Mouse (Mus musculus) limb, embryonic 12.5 days (tissue): ENCODE results near the gene She. TPM values are rescaled to one million over a fixed set of nuclear protein-coding genes. Genes with fewer than 3 reads are reported as not detected.

Experiments used
- ATAC-seq: fragments of 200-750 bp; cut with Nextera tagmentation; 2 replicates; pipeline ENCODE4 v1.8.0; 2017; ENCODE audit warnings: low read depth, moderate TSS enrichment; ENCODE audit not compliant: insufficient number of reproducible peaks, insufficient read depth, low FRiP score, low TSS enrichment
- H3K27ac ChIP-seq: fragments of 300-500 bp; sonication (generic); 2 replicates; pipeline ENCODE4 v1.5.1; 2016; ENCODE audit warnings: mild to moderate bottlenecking, moderate library complexity
- H3K27me3 ChIP-seq: fragments of 300-500 bp; sonication (generic); 2 replicates; pipeline ENCODE4 v1.6.1; 2016; ENCODE audit warnings: mild to moderate bottlenecking, moderate library complexity
- H3K36me3 ChIP-seq: fragments of 300-500 bp; sonication (generic); 2 replicates; pipeline ENCODE4 v1.6.1; 2016; ENCODE audit warnings: mild to moderate bottlenecking, moderate library complexity
- H3K4me1 ChIP-seq: fragments of 300-500 bp; sonication (generic); replicated peaks from 2 replicates; pipeline ENCODE4 v1.6.1; 2016
- H3K4me2 ChIP-seq: fragments of 300-500 bp; sonication (generic); 2 replicates; pipeline ENCODE4 v1.6.1; 2016; ENCODE audit warnings: mild to moderate bottlenecking, moderate library complexity
- H3K4me3 ChIP-seq: fragments of 300-500 bp; sonication (generic); replicated peaks from 2 replicates; pipeline ENCODE4 v1.5.1; 2016; ENCODE audit warnings: mild to moderate bottlenecking
- H3K9ac ChIP-seq: fragments of 300-500 bp; sonication (generic); replicated peaks from 2 replicates; pipeline ENCODE4 v1.6.1; 2016; ENCODE audit warnings: mild to moderate bottlenecking, moderate library complexity
- H3K9me3 ChIP-seq: fragments of 300-500 bp; sonication (generic); 2 replicates; pipeline ENCODE4 v1.6.1; 2016; ENCODE audit warnings: mild to moderate bottlenecking, moderate library complexity
- WGBS: fragments of 180-500 bp; shearing (Covaris S2); methylation state at CpG from one replicate; pipeline ENCODE4 v1.1.7; 2016; 5-methylcytosine and 5-hydroxymethylcytosine counted together
- polyA plus RNA-seq: library from polyadenylated mRNA; unstranded; fragments of >200 nt; fragmentation: Nextera tagmentation; extraction: Ambion mirVana; gene quantifications from 2 replicates; pipeline ENCODE4 v1.2.1, GENCODE M21; 2016

She gene
- polyA plus RNA-seq, 1 experiment from 2014 or later, result 3.5 TPM

DNA sequence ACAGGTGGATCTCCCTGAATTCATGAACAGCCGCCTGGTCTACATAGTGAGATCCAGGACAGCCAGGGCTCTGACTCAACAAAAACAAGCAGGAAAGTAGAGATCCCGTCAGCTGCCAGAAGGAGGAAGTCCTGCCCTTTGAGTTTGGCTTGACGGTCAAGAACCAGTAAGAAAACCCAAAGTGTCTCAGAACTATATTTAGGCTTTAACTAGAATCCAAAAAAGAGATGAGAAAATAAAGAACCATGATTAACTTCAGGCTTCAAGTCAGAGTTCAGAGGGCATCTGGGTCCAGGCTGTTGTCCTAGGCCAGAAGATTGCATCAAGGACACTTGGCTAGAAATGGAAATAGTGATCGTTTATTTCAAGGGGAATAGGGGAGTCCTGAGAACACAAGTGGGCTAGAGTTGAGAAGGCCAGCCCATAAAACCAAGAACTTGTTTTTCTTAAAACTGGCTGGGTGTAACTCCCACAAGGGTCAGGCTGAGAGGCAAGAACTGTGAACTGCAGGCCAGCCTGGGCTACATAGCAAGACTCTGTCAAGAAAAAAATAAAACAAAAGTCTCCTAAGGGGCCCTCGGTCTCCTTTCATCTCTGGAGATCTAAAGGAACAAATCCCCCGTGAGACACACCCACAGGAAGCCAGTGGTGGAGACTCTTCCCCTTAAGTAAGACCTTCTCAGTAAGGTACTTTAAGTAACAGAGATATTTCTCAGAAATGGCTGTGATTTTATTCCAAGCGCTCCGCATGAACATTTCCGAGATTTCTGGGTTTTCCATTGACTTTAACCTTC is 32.7 kb downstream of the She start:
- no peaks in the 10 kb centered on the region for H3K27me3 ChIP-seq
- H3K4me3 ChIP-seq, result no peak overlapping the region
- H3K9me3 ChIP-seq, result no peaks in the 10 kb centered on the region
- no peak overlapping the region for H3K9ac ChIP-seq
- no peaks in the 10 kb centered on the region for H3K36me3 ChIP-seq
- 77% methylated on average over 9 of the region's 9 CpGs for WGBS
- peaks cover 26% of the 10 kb centered on the region for H3K4me1 ChIP-seq
- no peak overlapping the region for H3K4me2 ChIP-seq
- no peak overlapping the region for H3K27ac ChIP-seq
- ATAC-seq, result no peak

DNA sequence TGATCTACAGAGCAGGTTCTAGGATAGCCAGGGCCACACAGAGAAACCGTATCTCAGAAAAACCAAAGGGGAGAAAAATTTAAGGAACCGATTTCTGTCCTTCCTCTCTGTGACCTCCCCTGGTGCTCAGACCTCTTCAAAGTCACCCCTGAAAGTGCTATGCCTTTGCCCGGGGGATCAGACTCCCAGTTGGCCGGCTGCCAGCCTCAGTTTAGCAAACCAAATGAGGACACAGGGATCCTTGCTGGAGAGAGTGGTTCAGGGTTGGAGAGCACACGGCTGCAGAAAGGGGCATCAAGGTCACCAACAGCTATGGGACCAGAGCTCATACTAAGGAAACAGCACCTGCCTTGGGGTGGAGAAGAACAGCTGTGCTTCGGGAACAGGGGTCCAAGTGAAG is 33.9 kb downstream of the She start:
- H3K27me3 ChIP-seq, result no peaks in the 10 kb centered on the region
- WGBS, result 68% methylated on average over 6 of the region's 6 CpGs
- no peak overlapping the region for H3K4me3 ChIP-seq
- no peak overlapping the region for H3K9ac ChIP-seq
- H3K4me2 ChIP-seq, result no peak overlapping the region
- H3K4me1 ChIP-seq, result peaks cover 32% of the 10 kb centered on the region
- no peaks in the 10 kb centered on the region for H3K9me3 ChIP-seq
- ATAC-seq, result no peak
- H3K27ac ChIP-seq, result no peak overlapping the region
- no peaks in the 10 kb centered on the region for H3K36me3 ChIP-seq

DNA sequence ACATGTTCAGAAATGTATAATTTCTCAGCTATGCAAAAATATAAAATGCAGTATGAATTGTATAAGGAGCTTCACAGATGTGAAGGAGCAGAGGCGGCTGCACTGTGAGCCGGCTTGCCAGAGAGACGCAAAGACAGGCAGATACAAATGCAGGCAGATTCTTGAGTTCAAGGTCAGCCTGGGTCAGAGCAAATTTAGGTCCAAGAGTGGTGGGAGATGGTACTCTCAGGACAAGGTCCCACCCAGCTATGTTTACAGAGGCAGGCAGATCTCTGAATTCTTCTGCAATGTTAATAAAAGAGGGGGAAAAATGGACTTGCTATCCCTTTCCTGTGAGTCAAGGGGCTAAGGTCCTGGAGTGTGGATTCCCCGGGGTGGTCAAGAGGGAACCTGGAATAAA is 34.6 kb downstream of the She start:
- no peak for ATAC-seq
- Histone ChIP-seq H3K4me3 (no peak overlapping the region), H3K9me3 (no peaks in the 10 kb centered on the region), H3K36me3 (no peaks in the 10 kb centered on the region), H3K27ac (no peak overlapping the region), H3K4me1 (peaks cover 38% of the 10 kb centered on the region), H3K4me2 (no peak overlapping the region), H3K27me3 (no peaks in the 10 kb centered on the region), H3K9ac (no peak overlapping the region)
- WGBS, result 83% methylated on average over 4 of the region's 4 CpGs

DNA sequence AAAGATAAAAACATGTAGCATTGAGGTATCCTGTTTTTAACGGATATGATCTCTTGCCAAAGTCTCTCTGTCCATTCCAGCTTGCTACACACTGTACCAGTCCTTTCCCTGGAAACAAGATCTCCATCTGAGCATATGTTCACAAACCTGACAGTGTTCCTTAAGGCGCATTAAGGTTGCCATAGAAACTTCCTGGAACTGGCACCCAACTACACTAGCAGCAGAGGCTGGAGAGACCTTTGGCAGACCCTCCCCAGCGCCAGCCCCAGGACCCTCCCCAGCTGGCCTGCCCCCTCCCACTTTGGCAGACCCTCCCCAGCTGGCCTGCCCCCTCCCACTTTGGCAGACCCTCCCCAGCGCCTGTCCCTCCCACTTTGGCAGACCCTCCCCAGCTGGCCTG is 36.5 kb downstream of the She start:
- H3K4me3 ChIP-seq, result no peak overlapping the region
- H3K27ac ChIP-seq, result no peak overlapping the region

DNA sequence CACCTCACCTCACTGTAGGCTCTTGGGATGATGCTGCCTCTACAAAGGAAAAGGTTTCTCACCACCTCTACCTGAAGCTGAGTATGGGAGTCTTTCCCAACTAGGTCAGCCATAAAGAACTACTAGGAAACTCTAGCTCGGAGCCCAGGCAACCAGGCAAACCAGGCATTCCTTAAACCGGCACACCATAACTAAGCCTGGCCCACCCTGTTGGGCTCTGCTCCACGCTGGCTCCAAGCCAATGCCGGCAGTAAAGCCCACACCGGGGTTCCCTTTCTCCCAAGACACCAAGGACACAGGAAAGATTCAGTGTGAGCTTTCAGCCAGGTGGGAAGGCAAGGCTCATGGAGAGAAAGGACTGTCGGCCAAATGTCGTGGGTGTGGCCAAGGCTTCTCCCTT is 37.2 kb downstream of the She start:
- no peak for ATAC-seq
- WGBS, result 12% methylated on average over 7 of the region's 7 CpGs

More for the DNA sequence above, 36.5 kb downstream of the She start:
- WGBS, result 65% methylated on average over 4 of the region's 4 CpGs
- peaks cover 35% of the 10 kb centered on the region for H3K4me1 ChIP-seq
- H3K36me3 ChIP-seq, result no peaks in the 10 kb centered on the region
- ATAC-seq, result no peak
- H3K27me3 ChIP-seq, result no peaks in the 10 kb centered on the region
- no peak overlapping the region for H3K9ac ChIP-seq
- no peaks in the 10 kb centered on the region for H3K9me3 ChIP-seq
- H3K4me2 ChIP-seq, result no peak overlapping the region

DNA sequence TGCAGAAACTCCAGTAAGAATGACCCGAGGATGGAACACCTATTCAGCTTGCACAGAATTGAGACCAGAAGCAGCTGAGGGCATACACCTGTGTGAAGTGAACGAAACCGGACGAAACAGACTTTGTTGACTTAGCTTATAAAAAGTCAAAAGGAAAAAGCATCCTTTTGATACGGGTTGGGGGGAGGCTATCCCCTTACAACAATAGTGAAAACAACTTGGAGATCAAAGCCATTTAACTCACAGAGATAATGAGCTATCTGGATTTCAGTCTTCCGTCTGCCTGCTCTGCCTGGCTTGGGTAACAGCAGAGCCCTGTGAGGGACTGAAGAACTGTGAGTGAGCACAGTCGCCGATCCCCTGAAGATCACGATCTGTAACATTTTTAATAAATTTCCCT is 37.8 kb downstream of the She start:
- no peaks in the 10 kb centered on the region for H3K36me3 ChIP-seq
- H3K4me3 ChIP-seq, result no peak overlapping the region
- H3K27ac ChIP-seq, result 0 out of 2 replicates have a peak overlapping the region, but pooled peaks have one; percentile 2
- H3K27me3 ChIP-seq, result no peaks in the 10 kb centered on the region
- peaks cover 35% of the 10 kb centered on the region for H3K4me1 ChIP-seq
- no peak overlapping the region for H3K9ac ChIP-seq
- H3K9me3 ChIP-seq, result peaks cover 5% of the 10 kb centered on the region; the same call in 1 of the 2 replicates
- 54% methylated on average over 9 of the region's 9 CpGs for WGBS
- no peak for ATAC-seq
- H3K4me2 ChIP-seq, result no peak overlapping the region

More for the DNA sequence above, 37.2 kb downstream of the She start:
- Histone ChIP-seq H3K27me3 (no peaks in the 10 kb centered on the region), H3K4me2 (no peak overlapping the region), H3K36me3 (no peaks in the 10 kb centered on the region), H3K27ac (peak overlapping the region; percentile 2; the same call in 1 of the 2 replicates), H3K4me1 (peaks cover 35% of the 10 kb centered on the region), H3K4me3 (no peak overlapping the region), H3K9me3 (peaks cover 5% of the 10 kb centered on the region; the same call in 1 of the 2 replicates), H3K9ac (no peak overlapping the region)

DNA sequence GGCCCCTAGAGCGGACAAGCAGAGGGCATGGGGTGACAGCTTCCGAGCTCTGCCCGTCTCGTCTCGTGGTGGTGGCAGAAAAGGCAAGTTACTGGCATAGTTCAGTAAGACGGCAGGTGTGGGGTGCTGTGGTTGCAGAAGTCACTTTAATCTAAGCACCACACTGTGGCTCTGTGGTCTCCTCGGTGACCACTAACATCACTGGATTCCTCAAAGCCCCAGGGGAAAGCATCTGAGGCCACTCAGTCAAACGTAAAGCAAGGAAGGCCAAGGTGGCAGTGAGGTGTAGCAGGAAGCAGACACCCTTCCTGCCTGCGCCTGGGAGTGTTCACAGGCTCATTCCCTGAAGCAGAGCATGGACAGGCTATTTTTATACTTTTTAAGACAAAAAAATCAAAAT is 38.4 kb downstream of the She start:
- H3K9ac ChIP-seq, result no peak overlapping the region
- 57% methylated on average over 9 of the region's 9 CpGs for WGBS

DNA sequence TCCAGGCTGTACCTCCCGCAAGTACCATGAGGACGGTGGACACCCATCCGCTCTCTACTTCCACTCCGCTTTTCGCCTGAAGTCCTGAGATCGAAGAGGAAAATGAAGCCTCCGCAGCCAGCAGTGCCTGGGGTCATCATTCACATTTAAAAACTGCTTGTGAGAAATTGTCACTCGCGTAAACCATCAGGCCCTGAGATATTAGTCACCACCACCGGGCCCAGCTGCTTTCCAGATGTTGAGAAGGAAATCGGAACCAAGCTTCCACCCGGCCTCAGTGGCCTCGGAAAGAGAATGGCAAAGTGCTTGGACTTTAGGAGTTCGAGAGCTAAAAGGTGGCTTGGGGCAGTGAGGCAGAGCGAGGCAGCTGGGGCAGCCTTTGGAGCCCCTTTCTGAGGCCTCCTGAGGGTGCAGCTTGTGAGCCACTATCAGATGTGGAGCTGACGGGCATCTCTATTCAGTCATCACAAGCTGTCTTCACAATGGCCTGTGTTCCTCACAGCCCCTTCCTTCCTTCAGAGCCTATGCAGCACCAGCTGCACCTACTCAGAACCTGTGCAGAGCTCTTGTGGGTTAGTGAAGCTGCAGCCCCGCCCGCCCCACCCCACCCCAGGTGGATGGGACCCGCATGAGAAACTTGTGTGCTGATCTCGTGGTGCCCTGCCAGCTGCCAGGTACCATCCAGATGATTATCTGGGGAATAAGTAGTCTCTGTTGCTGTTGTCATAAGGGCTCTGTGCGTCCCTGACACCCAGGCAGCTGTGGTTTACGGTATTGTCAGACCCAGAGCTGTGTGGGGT is 39.5 kb downstream of the She start:
- WGBS, result 50% methylated on average over 22 of the region's 22 CpGs
- no peak overlapping the region for H3K9ac ChIP-seq

More for the DNA sequence above, 38.4 kb downstream of the She start:
- Histone ChIP-seq H3K36me3 (no peaks in the 10 kb centered on the region), H3K27ac (no peak overlapping the region), H3K4me2 (no peak overlapping the region), H3K9me3 (peaks cover 5% of the 10 kb centered on the region; the same call in 1 of the 2 replicates), H3K27me3 (no peaks in the 10 kb centered on the region), H3K4me3 (no peak overlapping the region), H3K4me1 (peaks cover 35% of the 10 kb centered on the region)
- ATAC-seq, result no peak

DNA sequence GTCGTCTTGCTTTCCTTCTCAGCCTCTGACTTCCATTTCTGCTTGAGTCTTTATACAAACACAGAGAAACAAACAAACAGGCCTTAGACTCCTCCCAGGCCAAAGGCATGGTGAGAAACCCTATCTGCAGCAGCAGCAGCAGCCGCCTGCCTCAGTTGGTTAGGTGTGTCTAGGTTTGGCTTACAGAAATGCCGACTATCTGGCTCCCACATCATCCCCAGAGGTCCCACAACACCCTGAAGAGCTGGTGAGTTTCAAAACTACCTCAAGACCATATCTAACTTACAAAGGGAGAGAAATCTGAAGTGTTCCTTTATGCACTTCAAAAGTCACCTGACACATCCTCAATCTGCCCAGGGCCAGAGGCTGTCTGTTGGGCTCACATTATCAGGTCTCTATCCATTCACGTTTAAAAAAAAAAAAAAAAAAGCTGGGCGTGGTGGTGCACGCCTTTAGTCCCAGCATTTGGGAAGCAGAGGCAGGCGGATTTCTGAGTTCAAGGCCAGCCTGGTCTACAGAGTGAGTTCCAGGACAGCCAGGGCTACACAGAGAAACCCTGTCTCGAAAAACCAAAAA is 40.3 kb downstream of the She start:
- no peaks in the 10 kb centered on the region for H3K36me3 ChIP-seq
- ATAC-seq, result no peak
- no peak overlapping the region for H3K9ac ChIP-seq
- H3K4me3 ChIP-seq, result no peak overlapping the region
- no peak overlapping the region for H3K27ac ChIP-seq
- H3K27me3 ChIP-seq, result no peaks in the 10 kb centered on the region
- peaks cover 5% of the 10 kb centered on the region; the same call in 1 of the 2 replicates for H3K9me3 ChIP-seq
- WGBS, result 79% methylated on average over 8 of the region's 8 CpGs
- H3K4me2 ChIP-seq, result no peak overlapping the region
- H3K4me1 ChIP-seq, result peaks cover 29% of the 10 kb centered on the region

More for the DNA sequence above, 39.5 kb downstream of the She start:
- H3K4me2 ChIP-seq, result no peak overlapping the region
- no peaks in the 10 kb centered on the region for H3K36me3 ChIP-seq
- no peak overlapping the region for H3K4me3 ChIP-seq
- 0 out of 2 replicates have a peak overlapping the region, but pooled peaks have one; percentile 29 for H3K27ac ChIP-seq
- no peaks in the 10 kb centered on the region for H3K27me3 ChIP-seq
- H3K4me1 ChIP-seq, result peaks cover 29% of the 10 kb centered on the region
- no peak for ATAC-seq
- peaks cover 5% of the 10 kb centered on the region; the same call in 1 of the 2 replicates for H3K9me3 ChIP-seq

DNA sequence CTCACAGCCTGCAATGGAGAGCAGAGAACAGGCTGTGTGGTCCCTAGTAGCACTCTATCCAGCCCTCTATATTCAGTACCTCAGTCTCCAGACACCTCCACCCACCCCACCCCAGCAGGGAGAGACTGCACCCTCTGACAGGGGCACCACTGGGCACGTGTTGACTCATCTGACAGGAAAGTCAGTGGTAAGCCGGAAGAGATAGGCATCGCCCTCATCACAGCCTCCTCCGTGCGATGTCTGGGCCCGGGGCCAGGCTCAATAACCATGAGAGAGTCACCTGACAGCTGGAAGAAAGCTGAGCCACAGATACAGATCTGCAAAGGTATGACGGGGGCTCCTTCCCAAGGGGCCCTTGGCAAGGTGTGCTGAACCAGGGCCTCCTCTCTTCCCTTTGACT is 41.0 kb downstream of the She start:
- Histone ChIP-seq H3K4me1 (peaks cover 29% of the 10 kb centered on the region), H3K27me3 (no peaks in the 10 kb centered on the region), H3K9me3 (peaks cover 5% of the 10 kb centered on the region; the same call in 1 of the 2 replicates), H3K4me2 (no peak overlapping the region), H3K4me3 (no peak overlapping the region), H3K9ac (no peak overlapping the region), H3K36me3 (no peaks in the 10 kb centered on the region), H3K27ac (no peak overlapping the region)
- 91% methylated on average over 7 of the region's 7 CpGs for WGBS
- no peak for ATAC-seq

DNA sequence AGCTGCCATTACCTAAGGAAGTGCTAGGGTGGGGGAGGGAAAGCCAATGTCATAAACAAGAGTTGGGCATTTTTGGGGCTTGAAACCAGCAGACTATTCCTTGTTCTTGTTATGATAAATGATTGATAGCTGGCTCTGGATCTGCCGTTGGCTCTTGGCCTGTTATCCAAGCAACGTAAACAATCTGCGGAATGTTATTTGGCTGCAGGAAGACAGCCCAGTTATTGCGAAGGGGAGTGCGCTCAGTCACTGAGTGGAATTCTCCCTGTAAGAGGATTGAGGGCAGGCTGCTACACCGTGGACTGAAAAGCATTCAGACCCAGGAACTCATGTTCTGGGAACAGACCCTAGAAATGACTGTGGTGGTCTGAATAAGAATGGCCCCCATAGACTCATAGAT is 41.5 kb downstream of the She start:
- no peak overlapping the region for H3K4me3 ChIP-seq
- H3K9ac ChIP-seq, result no peak overlapping the region
- no peak overlapping the region for H3K27ac ChIP-seq
- no peaks in the 10 kb centered on the region for H3K36me3 ChIP-seq
- no peak overlapping the region for H3K4me2 ChIP-seq
- ATAC-seq, result no peak
- 85% methylated on average over 6 of the region's 6 CpGs for WGBS
- H3K4me1 ChIP-seq, result peaks cover 27% of the 10 kb centered on the region
- no peaks in the 10 kb centered on the region for H3K27me3 ChIP-seq
- peaks cover 5% of the 10 kb centered on the region; the same call in 1 of the 2 replicates for H3K9me3 ChIP-seq
